Mouse (Mus musculus) neutrophil, adult 5-6 weeks (primary cell): ENCODE results near the gene Setdb1. TPM values are rescaled to one million over a fixed set of nuclear protein-coding genes. Genes with fewer than 3 reads are reported as not detected.

Experiments used
- ATAC-seq: fragments of 151-379, 151-347 bp; 2 replicates; pipeline ENCODE4 v1.8.0; 2017; ENCODE audit warnings: mild to moderate bottlenecking, moderate TSS enrichment; ENCODE audit not compliant: insufficient number of reproducible peaks, poor library complexity, low FRiP score, severe bottlenecking; ENCODE audit errors: extremely low read depth
- total RNA-seq: library from RNA; stranded (forward); fragments of 200-1000 nt; gene quantifications from 2 replicates; pipeline ENCODE4 v1.2.3, GENCODE M21; 2017

Setdb1 gene
- total RNA-seq, 1 experiment from 2014 or later: 39.3 TPM

DNA sequence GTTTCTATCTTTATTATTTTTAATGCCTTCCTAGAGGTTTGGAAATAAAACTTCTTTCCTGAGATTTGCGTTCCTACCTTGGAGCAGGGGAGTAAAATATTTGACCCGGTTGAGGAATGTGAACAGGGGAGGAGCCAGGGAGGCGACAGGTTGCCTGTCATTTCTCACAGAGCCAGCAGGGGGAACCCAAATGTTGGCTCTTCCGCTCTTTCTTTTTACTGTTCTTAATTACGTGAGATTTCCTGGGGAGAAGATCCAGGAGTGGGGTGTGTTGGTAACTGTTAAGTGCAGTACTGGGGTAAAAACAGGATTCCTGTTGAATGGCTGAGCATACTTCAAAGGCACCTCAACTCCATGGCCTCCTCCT lies 60.9 kb downstream of the Setdb1 start:
- peak; percentile 37; the same call in 1 of the 2 replicates for ATAC-seq

DNA sequence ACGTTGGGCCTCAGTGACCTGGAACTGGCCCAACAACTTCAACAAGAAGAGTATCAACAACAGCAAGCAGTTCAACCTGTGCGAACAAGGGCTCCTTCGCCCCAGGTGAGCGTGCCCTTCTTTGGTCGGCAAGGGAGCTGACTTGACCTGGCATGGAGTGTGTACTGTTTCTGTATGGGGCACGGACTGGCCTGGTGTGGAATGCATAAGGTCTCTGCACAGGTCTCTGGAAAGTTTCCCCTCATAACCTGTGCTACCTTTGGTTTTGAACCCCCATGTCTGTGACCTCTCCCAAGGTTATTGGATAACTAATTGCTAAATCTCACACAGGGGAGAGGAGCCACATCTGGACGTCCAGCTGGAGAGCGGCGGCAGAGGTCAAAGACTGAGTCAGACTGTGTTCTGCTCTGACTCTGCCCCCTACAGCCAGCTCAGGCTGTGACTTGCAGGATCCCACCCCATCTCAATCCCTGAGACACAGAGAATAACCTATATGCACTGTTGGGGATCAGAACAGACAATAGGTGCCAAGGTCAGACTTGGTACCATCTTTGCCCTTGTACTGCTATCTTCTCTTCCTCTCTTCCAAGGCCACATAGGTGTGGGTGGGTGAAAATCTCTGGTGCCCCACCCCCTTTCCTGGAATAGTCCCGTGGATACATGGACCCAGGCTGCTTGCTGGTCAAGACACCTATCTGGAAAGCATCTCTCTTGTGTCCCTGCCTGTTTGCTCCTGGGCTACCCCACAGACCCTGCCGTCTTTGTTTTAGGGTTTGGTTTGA lies 61.5 kb downstream of the Setdb1 start:
- ATAC-seq: no peak

DNA sequence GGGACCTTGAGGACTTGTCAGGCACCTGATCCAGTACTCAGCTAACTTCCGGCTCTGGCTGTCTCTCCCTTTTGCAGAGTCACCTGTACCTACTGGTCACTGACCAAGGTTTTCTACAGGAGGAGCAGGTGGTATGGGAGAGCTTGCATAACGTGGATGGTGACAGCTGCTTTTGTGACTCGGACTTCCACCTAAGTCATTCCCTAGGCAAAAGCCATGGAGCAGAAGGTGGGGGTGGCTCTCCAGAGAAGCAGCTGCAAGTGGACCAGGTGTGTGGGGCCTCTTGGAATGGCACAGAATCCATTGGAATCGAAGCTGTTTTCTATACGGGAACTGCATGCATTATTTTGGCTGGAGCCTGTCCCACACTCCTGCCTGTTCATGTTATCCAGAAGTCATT lies 62.3 kb downstream of the Setdb1 start:
- ATAC-seq: no peak

DNA sequence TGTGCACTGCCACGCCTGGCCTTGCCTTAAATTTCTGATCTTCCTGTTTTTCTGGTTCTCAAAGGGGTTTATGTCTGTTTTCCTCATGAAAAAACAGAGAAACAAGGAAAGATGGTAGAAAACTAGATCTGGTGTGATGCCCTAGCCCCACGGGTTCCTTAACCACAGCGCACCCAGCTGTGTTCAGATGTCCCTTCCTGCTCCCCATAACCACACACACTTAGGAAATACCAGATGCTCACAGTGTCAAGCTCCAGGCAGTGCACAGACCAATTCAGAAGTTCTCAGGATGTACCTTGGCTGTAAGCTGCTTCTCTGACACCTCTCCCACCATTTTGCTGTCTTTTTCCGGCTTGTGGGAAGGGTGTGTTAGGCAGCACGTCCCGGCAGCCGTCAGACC lies 62.7 kb downstream of the Setdb1 start:
- no peak for ATAC-seq

DNA sequence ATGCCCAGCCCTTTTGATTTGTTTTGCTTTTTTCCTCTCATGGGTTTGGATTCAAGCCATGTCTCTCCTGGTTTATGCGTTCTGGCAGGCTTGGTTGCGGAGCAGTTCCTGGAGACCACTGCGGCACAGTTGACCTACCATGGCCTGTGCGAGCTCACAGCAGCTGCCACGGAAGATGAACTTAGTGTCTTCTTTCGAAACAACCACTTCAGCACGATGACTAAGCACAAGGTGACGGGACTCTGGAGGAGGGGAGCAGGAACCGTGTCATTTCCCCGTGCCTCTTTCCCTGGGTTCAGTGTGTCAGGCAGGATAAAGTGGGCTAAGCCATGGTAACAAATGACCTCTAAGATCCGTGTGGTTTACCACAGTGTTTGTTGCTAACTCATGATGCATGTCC lies 63.5 kb downstream of the Setdb1 start:
- ATAC-seq: peak; percentile 93

DNA sequence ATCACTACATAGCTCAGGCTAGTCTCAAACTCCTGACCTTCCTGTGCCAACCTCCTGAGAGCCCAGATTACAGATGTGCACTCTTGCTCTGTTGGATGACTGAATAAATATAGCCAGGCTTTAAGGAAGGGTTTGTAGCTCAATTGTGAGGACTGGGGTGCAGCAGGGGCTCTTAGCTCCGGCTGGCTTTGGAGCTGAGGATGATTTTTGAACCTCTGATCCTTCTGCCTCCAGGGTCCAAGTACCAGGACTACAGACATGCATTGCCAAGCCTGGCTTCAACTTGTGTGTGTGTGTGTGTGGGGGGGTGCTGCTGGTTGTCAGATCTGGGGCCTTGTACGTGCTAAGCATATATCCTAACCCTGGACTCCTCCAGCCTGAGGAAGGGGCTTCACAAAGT lies 64.1 kb downstream of the Setdb1 start:
- no peak for ATAC-seq

DNA sequence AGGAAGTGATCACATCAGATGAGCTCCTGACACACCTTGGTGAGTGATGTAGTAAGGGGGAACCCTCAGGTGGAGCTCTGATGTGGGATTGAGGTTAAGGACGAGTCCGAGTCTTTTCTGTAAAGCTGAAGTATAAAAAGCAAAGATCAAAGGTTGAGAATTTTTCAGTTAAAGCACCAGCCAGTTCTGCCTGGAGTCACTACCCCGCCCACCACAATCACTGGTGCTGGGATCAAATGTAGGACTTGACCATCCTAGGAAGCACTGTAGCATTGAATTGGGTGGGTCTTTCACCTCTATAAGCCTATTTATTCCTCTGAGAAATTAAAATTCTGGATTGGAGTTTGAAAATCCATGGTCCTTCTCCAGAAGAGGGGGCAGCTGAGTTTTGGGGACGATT lies 66.0 kb downstream of the Setdb1 start:
- no peak for ATAC-seq

DNA sequence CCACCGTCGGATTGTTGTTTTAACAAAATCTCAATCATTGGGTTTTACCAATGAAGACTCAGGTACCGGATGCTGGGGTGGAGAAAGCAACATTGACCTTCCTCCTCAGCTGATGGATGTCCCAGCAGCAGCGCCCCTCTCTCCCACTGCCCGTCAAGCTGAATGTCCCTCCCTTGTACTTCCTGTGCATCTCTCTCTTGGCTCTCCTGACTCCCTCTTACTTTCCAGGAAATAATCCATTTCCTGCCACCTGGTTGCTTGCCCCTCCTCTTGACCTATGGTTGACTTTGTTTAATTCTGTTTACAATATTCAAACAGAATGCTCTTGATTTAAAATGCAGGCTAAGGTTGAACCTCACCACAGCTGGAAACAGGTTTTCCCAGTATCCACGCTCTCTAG lies 66.8 kb downstream of the Setdb1 start:
- no peak for ATAC-seq

DNA sequence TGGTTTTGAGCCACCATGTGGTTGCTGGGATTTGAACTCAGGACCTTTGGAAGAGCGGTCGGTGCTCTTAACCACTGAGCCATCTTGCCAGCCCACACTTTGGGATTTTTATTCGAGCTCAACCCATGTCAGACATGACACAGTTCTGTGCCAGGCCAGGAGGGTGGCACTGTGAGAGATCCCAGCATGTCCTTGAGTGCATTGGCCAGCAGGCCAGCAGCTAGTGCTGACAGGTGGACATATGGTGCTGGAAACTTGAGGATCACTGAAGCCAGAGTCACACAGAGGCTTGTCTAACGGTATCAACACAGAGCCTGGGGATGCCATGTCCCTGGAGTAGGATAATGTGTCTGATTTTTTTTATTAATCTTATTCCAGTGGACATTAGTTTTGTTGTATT lies 67.6 kb downstream of the Setdb1 start:
- ATAC-seq: no peak

DNA sequence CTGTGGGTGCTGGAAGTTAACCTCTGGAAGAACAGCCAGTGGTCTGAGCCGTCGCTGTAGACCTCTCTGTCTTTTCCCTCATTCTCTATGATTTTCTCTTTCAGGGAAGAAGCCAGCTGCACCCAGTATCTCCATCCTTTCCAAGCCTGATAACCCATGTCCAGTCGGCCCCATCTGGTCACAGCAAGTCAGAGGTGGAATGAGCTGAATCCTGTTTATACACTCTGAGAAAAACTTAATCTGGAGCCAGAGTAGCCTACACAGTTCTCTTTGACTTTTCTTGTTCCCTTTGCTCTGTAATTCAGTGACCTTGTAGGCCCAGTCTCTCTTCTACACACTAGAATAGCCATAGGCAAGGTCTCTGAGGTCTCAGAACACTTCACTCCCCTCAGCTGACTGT lies 69.5 kb downstream of the Setdb1 start:
- ATAC-seq: no peak

DNA sequence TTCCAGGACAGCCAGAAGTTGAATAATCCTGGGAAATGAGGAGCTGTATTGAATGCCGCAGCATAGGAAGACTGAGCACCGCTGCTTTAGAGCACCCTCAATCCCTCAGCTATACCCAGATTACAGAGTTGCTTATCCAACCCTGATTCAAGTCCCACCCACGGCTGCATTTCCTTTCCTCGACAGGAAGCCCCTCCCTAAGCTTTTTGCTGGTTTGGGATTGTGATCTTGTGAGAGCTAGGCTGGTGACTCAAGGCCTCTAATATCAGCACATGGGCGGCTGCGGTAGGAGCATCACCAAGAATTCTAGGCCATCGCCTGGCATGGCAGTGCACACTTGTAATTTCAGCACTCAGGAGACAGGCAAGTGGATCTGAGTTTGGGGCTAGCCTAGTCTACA lies 70.5 kb downstream of the Setdb1 start:
- no peak for ATAC-seq

DNA sequence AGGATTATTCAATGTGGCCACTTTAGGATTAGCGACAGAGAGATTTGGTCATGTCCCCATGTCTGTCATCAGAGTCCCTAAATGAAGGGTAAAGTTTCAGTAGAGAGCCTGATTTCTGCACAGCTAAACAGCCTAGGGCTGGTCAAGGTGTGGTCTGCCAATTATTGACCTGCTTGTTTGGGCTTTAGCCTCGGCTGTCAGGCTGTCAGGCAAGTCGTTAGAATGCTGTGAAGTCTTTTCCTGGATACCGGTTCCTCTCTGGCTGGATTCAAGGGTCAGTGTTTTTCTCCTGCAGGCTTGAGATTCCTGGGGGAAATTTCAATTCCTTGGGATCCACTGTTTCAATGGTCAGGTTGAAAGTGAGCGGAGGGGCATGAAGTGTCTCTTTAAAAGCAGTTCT lies 71.0 kb downstream of the Setdb1 start:
- ATAC-seq: no peak

DNA sequence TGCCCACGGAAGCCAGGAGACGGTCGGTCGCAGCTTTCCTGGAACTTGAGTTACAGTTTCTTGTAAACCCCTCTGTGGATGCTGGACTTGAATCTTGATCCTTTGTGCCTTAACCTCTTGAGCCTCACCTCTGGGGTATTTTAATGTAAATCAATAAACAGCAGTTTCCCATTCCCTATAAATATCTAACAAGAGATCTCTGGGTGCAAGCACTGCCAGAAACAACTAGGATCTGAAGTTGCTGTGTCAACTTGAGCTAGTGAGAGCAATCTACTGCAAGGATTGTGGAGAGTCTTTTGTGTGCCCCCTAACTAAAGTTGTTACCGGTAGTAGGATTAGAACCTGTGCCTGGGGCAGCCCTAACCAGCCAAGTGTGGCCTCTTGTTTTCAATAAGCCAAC lies 71.6 kb downstream of the Setdb1 start:
- no peak for ATAC-seq

DNA sequence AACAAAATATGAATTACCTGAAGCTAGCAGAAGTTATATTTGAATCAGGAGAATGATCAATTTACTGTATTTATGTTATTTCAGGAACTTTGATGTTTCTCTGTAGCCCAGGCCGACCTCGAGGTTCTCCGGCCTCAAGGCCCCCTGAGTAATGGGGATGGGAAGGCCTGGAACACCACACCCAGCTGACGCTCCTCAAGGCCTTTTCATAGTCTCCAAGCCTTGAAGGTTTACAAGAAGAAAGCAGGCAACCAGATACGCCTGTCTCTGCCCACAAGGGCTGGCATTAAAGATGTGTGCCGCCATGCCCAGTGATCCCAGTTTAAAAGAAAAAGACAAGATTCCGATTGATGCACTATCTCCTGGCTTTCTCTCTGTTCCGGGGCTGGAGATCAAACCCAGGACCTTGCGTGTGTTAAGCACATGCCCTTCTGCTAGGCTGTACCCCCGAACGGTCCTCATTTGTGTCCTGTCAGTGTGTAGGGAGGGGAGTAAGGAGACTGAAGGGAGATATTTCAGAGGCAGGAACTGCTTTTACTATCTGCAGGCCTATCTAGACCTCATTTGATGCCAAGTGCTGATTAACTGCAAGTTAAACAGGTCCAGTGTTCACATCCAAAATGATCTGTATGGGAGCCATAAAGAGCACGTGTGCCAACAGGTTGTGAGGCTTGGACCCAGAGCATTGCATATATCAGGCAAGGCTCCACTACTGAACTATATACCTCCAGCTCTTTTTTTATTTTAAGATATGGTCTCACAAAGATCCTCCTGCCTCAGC lies 72.3 kb downstream of the Setdb1 start:
- no peak for ATAC-seq

DNA sequence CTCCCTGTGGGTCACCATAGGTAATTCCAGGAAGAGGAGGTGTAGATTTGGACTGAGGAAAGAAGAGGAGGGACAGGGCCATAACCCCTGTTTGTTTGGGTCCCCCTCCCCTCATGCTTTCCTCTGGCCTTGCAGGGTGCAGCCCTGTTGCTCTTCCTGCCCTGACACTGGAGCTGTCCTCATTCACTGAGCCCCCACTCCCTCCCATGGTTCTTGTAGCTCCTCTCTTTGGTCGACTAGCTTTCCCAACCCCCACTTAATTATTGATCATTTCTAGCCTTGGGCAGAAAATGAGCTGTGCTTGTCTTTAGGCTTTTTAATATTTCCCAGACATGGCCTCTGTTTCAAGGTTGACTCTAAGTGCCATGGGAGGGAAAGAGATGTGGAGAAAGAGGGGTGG lies 72.9 kb downstream of the Setdb1 start:
- ATAC-seq: no peak

DNA sequence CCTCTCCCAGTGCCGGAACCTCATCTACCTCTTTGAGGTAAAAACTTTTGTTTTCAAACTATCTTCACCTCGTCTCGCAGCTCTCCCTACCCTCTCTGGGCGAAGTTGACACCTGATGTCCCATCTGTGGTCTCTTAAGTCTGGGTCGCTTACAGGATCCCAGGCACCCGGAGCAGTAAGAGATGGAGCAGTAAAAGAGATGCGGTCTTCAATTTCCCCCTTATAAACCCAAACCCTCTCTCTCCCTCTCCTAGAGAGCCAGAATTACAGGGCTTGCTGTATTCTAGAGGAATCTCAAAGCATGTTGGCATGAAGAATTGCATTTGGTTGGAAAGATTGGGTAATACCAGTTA lies 73.4 kb downstream of the Setdb1 start:
- ATAC-seq: no peak

DNA sequence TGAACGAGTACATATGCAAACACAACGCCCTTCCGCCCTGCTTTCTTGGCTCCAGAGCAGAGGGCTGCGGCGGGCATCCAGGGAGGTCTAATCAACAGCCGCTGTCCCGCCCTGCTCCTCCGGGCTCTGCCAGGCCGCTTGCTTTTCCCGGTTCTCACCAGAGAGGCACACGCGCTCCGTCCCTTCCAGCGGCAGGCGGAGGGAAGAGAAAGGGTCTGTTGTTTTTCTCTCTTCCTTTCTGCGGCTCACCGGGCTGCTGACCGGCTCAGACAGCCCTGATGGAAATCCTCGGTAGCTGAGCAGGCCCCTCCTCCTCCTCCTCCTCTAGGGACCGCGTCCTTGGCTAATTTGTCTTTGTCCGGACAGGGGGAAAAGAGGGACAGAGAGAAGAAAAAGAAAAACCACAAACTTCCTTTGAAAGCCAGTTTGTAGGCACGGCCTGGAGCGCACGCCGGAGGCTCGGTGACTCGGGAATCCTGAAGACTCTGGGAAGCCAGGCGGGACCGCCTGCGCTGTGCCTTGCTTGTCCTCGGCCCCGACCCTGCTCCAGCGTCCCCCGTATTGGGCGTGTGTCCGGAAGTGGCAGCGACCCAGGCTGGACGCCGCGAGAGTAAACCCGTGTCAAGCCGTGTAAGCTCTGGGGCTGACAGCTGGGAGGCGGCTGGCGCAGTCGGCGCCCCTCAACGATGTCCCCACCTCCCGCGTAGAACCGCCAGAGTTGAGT lies 74.0 kb downstream of the Setdb1 start:
- ATAC-seq: no peak

DNA sequence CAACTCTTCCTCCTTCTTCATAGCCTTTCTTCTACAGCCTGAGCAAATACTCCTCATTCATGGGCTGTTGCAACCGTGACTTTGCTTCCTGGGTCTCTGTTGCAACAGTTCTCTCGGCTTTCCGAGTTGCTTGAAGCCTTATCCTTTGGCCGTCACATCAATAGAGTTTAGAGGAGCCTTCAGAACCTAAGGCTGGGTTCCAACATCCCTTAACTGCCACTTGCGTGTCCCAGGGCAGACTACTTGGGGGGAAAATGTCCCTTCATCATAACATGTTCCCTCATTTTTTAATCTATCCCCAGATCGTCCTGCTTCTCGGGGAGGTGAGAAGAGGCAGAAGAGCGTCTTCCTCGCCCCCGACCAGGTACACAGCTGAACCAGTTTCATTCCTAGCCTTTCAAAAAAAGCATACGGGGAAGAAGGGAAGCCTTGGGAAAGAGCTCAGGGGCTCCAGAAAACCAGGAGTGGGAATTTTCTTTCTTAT lies 74.6 kb downstream of the Setdb1 start:
- peak; percentile 50 for ATAC-seq

DNA sequence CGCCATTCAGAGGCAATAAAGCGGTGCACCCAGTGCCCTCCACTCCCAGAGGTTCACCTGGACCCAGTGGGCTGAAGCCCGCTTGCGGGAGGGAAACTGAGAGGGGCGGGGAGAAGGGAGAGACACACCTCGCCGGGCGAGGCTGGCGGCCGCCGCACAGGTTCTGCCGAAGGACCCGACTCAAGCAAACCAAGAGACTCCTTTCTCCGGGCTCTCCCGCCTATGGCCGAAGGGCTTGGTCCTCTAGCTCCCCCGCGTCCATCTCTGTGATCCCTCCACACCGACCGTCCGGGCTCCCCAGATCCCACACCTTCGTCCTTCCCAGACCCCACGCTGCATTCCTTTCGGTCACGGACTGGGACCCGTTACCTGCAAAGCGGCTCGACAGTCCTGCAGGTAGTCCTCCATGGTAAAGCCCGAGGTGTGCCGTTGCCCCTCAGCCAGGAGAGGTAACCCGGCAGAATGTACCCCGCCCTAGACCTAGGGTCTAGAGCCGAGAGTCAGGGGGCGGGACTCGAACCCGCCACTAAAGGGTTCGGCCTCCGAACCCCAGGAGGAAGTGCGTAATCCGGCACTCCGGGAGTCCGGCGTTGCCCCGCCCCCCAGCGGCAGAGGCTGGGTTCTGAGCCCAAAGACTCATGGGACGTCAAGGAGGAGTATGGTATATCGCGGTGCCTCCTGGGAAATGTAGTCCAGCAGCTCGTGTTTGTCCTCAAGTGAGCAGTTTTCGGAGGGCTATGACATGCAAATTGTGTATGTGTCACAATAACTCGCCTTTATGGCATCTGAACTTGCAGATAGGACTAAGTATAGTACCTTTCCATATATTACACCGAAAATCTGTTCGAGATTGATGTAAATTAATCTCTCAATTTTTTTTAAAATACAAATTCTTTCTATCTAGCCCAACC lies 75.5 kb downstream of the Setdb1 start, which contains the start of the genes Mindy1 and Prune1:
Mindy1 (plus strand) TSS at position 130 of the 911 bp plus-strand sequence.
Prune1 (minus strand) TSS at position 861 of the 911 bp plus-strand sequence.
- peak; percentile 95 for ATAC-seq
